11 mouse cellular contexts compared by ENCODE assay signal in genomic region chr7:92799665-92800595, GRCm38 (mm10). TPM values are rescaled to one million over a fixed set of nuclear protein-coding genes. Genes with fewer than 3 reads are reported as not detected.
DNase-seq lines count a peak whose midpoint lies in the region; ATAC-seq lines count a peak whose summit lies in the region.
"Had no signal": no experiment of that assay in that cellular context is flagged by ENCODE, and none has a peak within 500 bp of the region (broad histone marks: within the 10 kb centered on the region; RNA-seq: fewer than 3 reads in every experiment).

No protein-coding gene starts in this region.

- peak overlapping the region; percentile 40; the same call in 1 of the 2 replicates for H3K27ac ChIP-seq in forebrain, embryonic 10.5 days
- no peak overlapping the region for H3K27ac ChIP-seq in forebrain, embryonic 15.5 days (replicated peaks)
- 0 out of 2 replicates have a peak overlapping the region, but pooled peaks have one; percentile 13 for H3K27ac ChIP-seq in midbrain, embryonic 14.5 days (replicated peaks; ENCODE audit: low read depth, low read length)
- H3K27ac ChIP-seq: limb, embryonic 12.5 days; lung, embryonic 15.5 days had no signal

- H3K4me2 ChIP-seq in forebrain, embryonic 15.5 days (replicated peaks), result no peak overlapping the region
- H3K4me2 ChIP-seq in midbrain, embryonic 14.5 days (ENCODE audit: low read length), result no peak overlapping the region
- H3K4me2 ChIP-seq: limb, embryonic 12.5 days; lung, embryonic 15.5 days had no signal

- H3K9ac ChIP-seq in forebrain, embryonic 15.5 days (replicated peaks), result no peak overlapping the region
- H3K9ac ChIP-seq in midbrain, embryonic 14.5 days (replicated peaks; ENCODE audit: low read length), result no peak overlapping the region
- H3K9ac ChIP-seq: limb, embryonic 12.5 days; lung, embryonic 15.5 days had no signal

- peaks cover 14% of the 10 kb centered on the region for H3K4me1 ChIP-seq in forebrain, embryonic 10.5 days
- H3K4me1 ChIP-seq in forebrain, embryonic 15.5 days, result peaks cover 9% of the 10 kb centered on the region
- H3K4me1 ChIP-seq in midbrain, embryonic 14.5 days (ENCODE audit: control insufficient read depth, insufficient read depth, low read length), result 0 out of 2 replicates have a peak, but pooled peaks cover 6% of the 10 kb centered on the region
- H3K4me1 ChIP-seq: limb, embryonic 12.5 days; lung, embryonic 15.5 days had no signal

- peak; percentile 55; the same call in 1 of the 2 replicates for ATAC-seq in forebrain, embryonic 15.5 days (replicated peaks)
- no peak for ATAC-seq in midbrain, embryonic 14.5 days (ENCODE audit: low FRiP score, low TSS enrichment)

- no peaks in the 10 kb centered on the region for H3K9me3 ChIP-seq in forebrain, embryonic 10.5 days
- H3K9me3 ChIP-seq in forebrain, embryonic 15.5 days, result no peaks in the 10 kb centered on the region
- H3K9me3 ChIP-seq in midbrain, embryonic 14.5 days (ENCODE audit: control insufficient read depth, low read length), result no peaks in the 10 kb centered on the region
- H3K9me3 ChIP-seq: limb, embryonic 12.5 days; lung, embryonic 15.5 days had no signal

- peak; percentile 59 for DNase-seq in layer of hippocampus, adult 11-12 months (ENCODE audit: low spot score)
- no peak for DNase-seq in layer of hippocampus, postnatal 25 days (ENCODE audit: extremely low spot score in 1 of 2, low spot score in 1 of 2)
- no peak for DNase-seq in forebrain, embryonic 10.5 days (ENCODE audit: extremely low spot score, low spot score)
- DNase-seq in midbrain, embryonic 14.5 days, result peak; percentile 26
- DNase-seq in embryo, embryonic 10.5 days (ENCODE audit: low spot score), result no peak
- no peak for DNase-seq in adrenal gland, adult 18-20 months (ENCODE audit: low spot score in 2 of 2)
- DNase-seq in heart, postnatal 4 days, result no peak
- DNase-seq: kidney, adult 8-10 months had no signal

- 74% methylated on average over 10 of the region's 10 CpGs for WGBS in forebrain, embryonic 10.5 days
- 45% methylated on average over 10 of the region's 10 CpGs for WGBS in forebrain, embryonic 15.5 days
- WGBS in midbrain, embryonic 14.5 days, result 55% methylated on average over 10 of the region's 10 CpGs

- no peaks in the 10 kb centered on the region for H3K36me3 ChIP-seq in forebrain, embryonic 10.5 days (replicated peaks)
- no peaks in the 10 kb centered on the region for H3K36me3 ChIP-seq in forebrain, embryonic 15.5 days
- H3K36me3 ChIP-seq in midbrain, embryonic 14.5 days (ENCODE audit: control insufficient read depth, insufficient read depth, low read length), result no peaks in the 10 kb centered on the region
- H3K36me3 ChIP-seq: limb, embryonic 12.5 days; lung, embryonic 15.5 days had no signal

- no peak overlapping the region for H3K4me3 ChIP-seq in forebrain, embryonic 10.5 days
- no peak overlapping the region for H3K4me3 ChIP-seq in forebrain, embryonic 15.5 days
- no peak overlapping the region for H3K4me3 ChIP-seq in midbrain, embryonic 14.5 days (replicated peaks; ENCODE audit: low read depth, low read length)
- H3K4me3 ChIP-seq: limb, embryonic 12.5 days; lung, embryonic 15.5 days had no signal

- no peaks in the 10 kb centered on the region for H3K27me3 ChIP-seq in forebrain, embryonic 10.5 days (ENCODE audit: poor library complexity, severe bottlenecking)
- no peaks in the 10 kb centered on the region for H3K27me3 ChIP-seq in forebrain, embryonic 15.5 days
- no peaks in the 10 kb centered on the region for H3K27me3 ChIP-seq in midbrain, embryonic 14.5 days (ENCODE audit: control insufficient read depth, insufficient read depth, low read length)
- H3K27me3 ChIP-seq: limb, embryonic 12.5 days; lung, embryonic 15.5 days had no signal

RNA-seq across cellular contexts. Expression of gene Rab30, which starts 58.5 kb away (rescaled TPM):
- total RNA-seq in layer of hippocampus, postnatal 25 days (2021), result 10 to 100 TPM; 43.2 to 49.1 TPM
- 12.2 and 15.6 TPM in 2 replicates for polyA plus RNA-seq in forebrain, embryonic 10.5 days (2016; fragmentation: Nextera tagmentation; extraction: Ambion mirVana)
- 19.8 and 20.7 TPM in 2 replicates for polyA plus RNA-seq in forebrain, embryonic 15.5 days (2015; fragmentation: Nextera tagmentation; extraction: Ambion mirVana)
- polyA plus RNA-seq in midbrain, embryonic 14.5 days (2014; fragmentation: Nextera tagmentation; extraction: Ambion mirVana), result 28.1 and 40.2 TPM in 2 replicates
- 1 to 10 TPM; 4.4 to 8.0 TPM for total RNA-seq in adrenal gland, adult 18-20 months (2021)
- 10 to 100 TPM; 11.5 to 14.0 TPM for total RNA-seq in heart, postnatal 4 days (2021)

Comparison
In these comparisons a context has a peak if more than half of its experiments do, and no peak if none do; other contexts are left out.
1. DNase-seq: peak in layer of hippocampus, adult 11-12 months (single experiment) and midbrain, embryonic 14.5 days (single experiment); none in layer of hippocampus, postnatal 25 days (0 of 2), forebrain, embryonic 10.5 days (single experiment), embryo, embryonic 10.5 days (single experiment), adrenal gland, adult 18-20 months (0 of 2) and heart, postnatal 4 days (single experiment).